22 mouse cellular contexts compared by ENCODE assay signal in genomic region chr8:53435721-53436120, GRCm38 (mm10).
"Had no signal": no experiment of that assay in that cellular context is flagged by ENCODE, and none has a peak within 500 bp of the region (broad histone marks: within the 10 kb centered on the region; RNA-seq: fewer than 3 reads in every experiment).

No protein-coding gene starts in this region.

- H3K4me1 ChIP-seq: heart, embryonic 10.5 days; heart, embryonic 12.5 days; hindbrain, embryonic 13.5 days; hindbrain, embryonic 15.5 days; kidney, embryonic 15.5 days; limb, embryonic 10.5 days; limb, embryonic 12.5 days; liver, embryonic 13.5 days; liver, embryonic 15.5 days had no signal

- H3K9me3 ChIP-seq: heart, embryonic 10.5 days; heart, embryonic 12.5 days; hindbrain, embryonic 13.5 days; hindbrain, embryonic 15.5 days; kidney, embryonic 15.5 days; limb, embryonic 10.5 days; limb, embryonic 12.5 days; liver, embryonic 13.5 days; liver, embryonic 15.5 days had no signal

- H3K4me3 ChIP-seq: heart, embryonic 10.5 days; heart, embryonic 12.5 days; hindbrain, embryonic 13.5 days; hindbrain, embryonic 15.5 days; kidney, embryonic 15.5 days; layer of hippocampus, adult 2 months; left cerebral cortex, adult 2 months; limb, embryonic 10.5 days; limb, embryonic 12.5 days; liver, embryonic 13.5 days; liver, embryonic 15.5 days had no signal

- H3K36me3 ChIP-seq: heart, embryonic 10.5 days; heart, embryonic 12.5 days; hindbrain, embryonic 13.5 days; hindbrain, embryonic 15.5 days; kidney, embryonic 15.5 days; limb, embryonic 10.5 days; limb, embryonic 12.5 days; liver, embryonic 13.5 days; liver, embryonic 15.5 days had no signal

- DNase-seq: gastrocnemius, postnatal 25 days; heart, adult 18-20 months; heart, postnatal 10 days; heart, postnatal 36 days; kidney, adult 11 months; kidney, adult 2 months; kidney, adult 9 months; kidney, postnatal 25 days; liver; liver, embryonic 13.5 days had no signal

- H3K27me3 ChIP-seq: heart, embryonic 12.5 days; hindbrain, embryonic 13.5 days; hindbrain, embryonic 15.5 days; kidney, embryonic 15.5 days; limb, embryonic 12.5 days; liver, embryonic 13.5 days; liver, embryonic 15.5 days had no signal

- H3K9ac ChIP-seq: heart, embryonic 12.5 days; hindbrain, embryonic 13.5 days; hindbrain, embryonic 15.5 days; kidney, embryonic 15.5 days; limb, embryonic 12.5 days; liver, embryonic 13.5 days; liver, embryonic 15.5 days had no signal

- H3K27ac ChIP-seq: heart, embryonic 10.5 days; hindbrain, embryonic 13.5 days; hindbrain, embryonic 15.5 days; hindbrain, postnatal 0 days; kidney, embryonic 15.5 days; kidney, postnatal 0 days; layer of hippocampus, adult 2 months; left cerebral cortex, adult 2 months; limb, embryonic 10.5 days; limb, embryonic 12.5 days; liver, embryonic 13.5 days; liver, embryonic 15.5 days had no signal
